Mouse (Mus musculus) heart, adult 18-20 months (tissue): Measurements from ENCODE around the gene Haus7. TPM values are rescaled to one million over a fixed set of nuclear protein-coding genes. Genes with fewer than 3 reads are reported as not detected.
"Not testable (repeated sequence)": the region's sequence is repeated elsewhere in the genome, so short reads cannot be mapped to it uniquely, and the experiment has no call there.

Experiments used
- DNase-seq, 2 experiments: peaks; one replicate each; pipeline ENCODE4 v3.0.0; 2021 to 2022; ENCODE audit warnings: mixed read lengths in 1 of 2
- total RNA-seq, 2 experiments: library from RNA; stranded (reverse); gene quantifications; 2 replicates each; pipeline ENCODE4 v1.2.3; 2021

Haus7 gene
- total RNA-seq, 2 experiments from 2014 or later = 6.2 to 9.1 TPM

DNA sequence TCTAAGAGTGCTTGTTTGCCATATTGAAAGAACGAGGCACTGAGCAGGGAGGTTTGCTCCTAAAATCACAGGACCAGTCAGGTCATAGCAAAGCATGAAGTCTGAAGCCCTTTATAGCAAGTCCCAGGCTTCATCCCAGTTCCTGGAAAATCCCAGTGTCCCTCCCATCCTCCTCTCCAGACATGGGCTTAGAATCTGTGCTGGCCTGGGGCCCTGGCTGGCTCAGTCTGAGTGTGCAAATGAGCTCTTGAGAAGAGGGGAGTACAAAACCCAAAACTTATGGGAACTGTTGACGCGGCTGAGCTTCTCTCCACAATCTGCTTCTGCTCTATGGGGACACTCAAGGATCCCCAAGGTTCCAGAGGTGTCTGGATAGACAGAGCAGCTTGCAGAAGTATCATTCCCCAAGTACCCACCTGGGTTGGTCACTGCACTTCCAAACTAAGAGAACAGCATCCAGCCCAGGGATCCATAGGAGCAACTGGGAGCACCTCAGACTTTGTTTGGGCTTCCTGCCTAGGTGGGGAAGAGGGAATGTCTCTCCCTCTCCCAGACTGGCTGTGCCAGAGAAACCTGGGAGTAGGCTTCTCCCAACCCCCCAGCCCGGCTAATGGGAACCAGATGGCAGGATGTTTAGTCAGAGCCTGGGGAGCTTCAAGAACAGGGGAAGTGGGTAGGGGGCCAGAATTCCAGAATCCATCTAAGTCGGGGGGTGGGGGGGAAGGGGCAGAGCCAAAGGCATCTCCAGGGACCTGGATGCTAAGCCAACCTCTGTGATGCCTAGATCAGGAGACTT, 8.8 kb upstream of the Haus7 start:
- peak; percentile 62 to 67 for DNase-seq

DNA sequence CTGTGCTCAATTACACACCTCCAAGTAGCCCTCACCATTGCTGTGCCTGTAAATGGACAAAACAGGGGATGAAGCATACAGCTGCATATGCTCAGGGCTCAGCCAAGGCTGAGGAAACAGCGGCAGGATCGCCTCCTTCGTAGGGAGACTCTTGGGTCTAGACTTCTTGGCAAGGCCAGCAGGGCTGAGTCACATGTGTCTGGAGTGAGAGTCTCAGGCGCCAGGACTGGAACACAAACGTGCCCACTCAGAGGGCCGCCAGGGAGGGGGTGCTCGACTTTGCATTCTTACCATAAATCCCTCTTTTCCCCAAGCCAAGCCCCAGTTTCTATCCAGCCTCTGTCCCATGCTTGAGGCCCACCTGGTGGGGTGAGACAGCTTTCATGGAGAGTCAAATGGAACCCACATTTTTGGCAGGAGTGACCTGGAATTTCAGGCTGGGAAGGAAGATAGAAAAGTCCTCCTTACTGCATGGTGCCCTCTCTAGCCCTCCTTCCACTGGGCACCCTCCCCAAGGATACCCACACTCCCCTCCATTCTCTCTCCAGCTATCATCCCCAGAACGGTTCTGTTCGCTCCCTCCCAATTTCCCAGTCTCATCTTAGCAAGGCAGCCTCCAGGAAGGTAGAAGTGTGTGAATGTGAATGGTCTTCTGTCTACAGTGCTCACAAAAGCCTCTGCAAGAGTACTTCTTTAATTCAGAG, 6.8 kb upstream of the Haus7 start:
- peak; percentile 67 to 79 for DNase-seq

DNA sequence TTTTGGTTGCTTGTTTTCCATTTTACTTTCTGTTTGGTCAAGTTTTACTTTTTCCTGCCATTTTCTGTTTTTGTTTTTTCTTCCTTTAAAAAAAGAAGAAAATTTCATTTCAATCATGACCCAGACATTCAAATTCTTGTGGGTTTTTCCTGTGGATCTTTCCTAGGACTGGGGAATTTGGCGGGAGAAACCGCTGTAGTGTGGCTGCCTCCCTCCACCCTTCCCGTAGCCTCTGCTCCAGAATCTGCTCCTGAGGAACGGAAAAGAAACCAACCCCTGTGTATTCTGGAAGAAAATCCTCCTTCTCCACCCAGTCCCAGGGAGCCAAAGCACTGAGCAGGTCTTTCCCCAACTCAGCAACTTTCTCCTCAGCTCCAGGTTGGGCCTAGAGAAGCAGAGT, 1.9 kb upstream of the Haus7 start:
- no peak for DNase-seq

DNA sequence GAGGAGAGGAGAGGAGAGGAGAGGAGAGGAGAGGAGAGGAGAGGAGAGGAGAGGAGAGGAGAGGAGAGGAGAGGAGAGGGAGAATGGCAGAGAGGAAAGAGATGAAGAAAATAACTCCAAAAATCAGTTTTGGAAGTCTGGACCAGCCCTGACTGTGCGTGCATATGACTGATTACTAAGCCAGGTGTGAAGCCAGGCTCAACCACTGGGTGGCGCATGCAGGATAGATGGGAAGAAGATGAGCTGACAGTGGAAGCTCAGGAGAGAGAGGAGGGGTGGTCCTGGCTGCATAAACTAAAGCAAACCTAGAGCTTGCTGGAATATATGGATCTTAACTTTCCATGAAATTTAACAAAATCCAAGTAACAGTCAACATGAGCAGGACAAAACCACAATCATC, 6.9 kb downstream of the Haus7 start:
- peak; percentile 45 to 87 for DNase-seq

DNA sequence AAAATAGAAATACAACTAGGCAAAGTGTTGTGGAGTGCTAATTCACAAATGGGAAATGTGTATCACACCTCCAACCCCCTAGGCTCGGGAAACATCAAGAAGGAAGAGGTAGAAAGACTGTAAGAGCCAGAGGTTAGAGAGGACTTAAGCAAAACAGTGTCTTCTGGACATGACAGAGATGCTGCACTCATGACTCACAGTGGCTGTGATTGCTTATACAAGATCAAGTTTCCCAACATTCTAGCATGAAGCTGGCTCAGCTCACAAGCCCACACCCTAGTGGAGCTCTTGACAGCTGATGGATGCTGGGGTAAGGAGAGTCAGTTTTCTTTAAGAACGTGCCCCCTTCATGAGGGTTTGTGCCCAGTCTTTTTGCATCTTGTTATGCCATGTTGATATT, 17.4 kb downstream of the Haus7 start:
- DNase-seq = no peak

DNA sequence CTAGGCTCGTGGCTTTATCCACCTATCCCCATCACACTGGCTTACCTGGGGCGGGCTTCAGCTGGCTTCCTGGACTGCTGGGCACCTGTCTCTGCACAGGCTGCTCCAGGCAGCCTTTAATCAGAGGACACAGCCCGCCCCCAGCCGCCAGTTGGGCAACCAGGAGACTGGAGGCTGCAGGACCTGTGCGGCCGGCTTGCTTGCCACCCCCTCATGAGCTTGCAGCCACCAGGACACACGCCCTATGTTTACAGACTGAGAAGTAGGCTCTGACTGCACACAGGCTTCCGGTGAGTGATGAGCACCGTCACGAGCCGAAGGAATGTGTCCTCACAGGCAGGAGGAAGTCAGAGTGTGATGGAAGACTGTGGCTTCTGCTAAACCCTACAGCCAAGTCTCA, 23.6 kb downstream of the Haus7 start, which contains the start of gene Trex2:
Gene Trex2 (minus strand): TSS at position 93 of the 400 bp plus-strand sequence.
- no peak for DNase-seq

DNA sequence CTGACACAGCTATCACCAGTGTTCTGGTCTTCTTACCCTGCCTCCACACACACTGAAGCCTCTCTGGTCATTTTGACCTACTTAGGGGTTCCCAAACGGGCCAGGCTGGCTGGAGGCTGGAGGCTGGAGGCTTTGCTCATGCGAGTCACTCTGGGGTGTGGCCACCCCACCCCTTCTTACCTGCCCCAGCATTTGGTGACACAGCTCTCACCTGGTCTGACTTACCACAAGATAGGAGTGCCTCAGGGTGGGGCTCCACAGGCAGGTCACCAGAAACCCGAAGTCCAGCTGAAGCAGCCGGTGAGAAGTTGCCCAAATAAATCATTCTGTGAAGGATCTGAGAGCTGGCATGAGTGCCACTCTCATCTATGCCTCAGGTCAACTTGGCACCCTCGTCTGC, 26.0 kb downstream of the Haus7 start:
- no peak for DNase-seq

DNA sequence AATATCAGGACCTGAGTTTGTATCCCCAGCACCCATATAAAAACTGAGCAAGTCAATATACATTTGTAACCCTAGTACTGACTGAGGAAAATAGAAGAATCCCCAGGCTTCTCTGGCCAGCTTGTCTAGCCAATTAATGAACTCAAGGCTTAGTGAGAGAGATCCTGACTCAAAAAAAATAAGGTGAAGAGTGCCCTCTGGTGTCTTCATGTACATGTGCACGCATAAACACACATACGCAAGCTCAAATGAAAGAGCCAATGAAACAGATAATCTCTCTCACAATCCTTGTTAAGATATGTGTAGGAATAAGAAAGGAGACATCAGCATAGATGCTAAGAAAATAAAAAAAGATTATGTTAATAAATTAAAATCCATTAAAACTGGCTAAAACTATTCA, 28.8 kb downstream of the Haus7 start:
- peak in 1 of 2 experiments; percentile 1 for DNase-seq

DNA sequence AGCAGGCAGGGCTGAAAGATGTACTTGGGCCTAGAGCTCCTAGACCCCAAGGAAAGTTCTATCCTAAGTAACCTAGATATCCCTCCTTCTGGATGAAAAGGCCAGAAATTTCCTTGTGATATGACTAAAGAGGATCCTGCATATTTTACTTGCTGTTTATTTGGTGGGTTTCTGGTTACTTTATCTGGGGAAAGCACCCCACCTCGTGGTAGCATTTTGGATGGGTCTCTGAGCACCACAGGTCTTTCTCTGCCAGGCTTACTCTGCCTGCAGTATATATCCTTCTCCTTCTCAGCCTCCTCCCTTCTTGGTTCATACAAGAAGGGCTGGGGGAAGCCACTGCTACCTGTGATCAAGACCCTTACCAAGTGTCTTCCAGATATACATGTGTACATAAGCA, 46.1 kb downstream of the Haus7 start:
- no peak for DNase-seq

DNA sequence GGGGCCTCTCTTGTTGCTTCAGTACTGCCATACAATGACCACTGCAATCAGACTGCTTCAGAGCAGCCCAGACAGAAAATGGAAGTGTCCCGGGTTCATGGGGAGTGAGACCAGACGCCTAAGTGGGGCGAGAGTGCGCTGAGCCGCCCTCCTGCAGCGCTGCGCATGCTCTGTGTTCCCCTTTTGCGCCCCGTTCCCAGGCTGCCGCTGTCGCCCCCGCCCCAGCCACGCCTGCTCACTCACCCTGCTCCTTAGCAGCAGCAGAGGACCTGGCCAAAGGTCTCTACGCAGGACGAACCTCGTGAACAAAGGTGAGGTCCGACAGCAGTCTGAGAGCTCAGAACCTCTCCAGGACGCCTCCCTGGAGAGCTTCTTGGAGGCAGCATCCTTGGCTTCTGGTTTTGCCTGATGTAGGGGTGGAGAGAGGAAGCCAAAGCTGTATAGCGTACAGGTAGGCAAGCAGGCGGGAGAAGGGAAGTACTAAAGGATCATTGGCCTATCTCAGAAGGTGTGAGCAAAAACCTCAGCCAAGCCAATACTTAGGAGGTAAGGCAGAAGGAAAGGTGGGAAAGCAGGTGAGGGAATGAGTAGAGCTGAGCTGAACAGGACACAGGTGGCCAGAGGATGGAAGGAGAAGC, 47.8 kb downstream of the Haus7 start, which contains the start of gene Zfp92:
Gene Zfp92 (plus strand): TSS at position 217 of the 638 bp plus-strand sequence.
- DNase-seq = no peak

DNA sequence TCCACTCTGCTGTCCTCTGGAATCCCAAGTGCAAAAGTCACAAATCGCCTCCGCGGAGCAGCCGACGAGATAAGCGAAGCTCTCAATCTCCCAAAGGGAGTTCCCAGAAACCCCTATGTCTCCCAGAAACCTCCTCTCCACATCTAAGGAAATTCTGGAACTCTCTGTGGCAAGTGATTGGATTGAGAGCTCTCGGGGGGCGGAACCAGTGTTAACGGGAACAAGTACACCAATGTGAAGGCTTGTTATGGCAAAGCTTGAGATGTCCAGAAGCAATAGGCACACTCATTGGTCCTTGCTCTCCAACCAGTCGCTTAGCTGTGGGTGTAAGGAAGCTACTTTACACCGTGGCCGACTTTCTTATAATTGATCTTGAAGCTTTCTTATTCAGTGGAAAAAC, 57.2 kb downstream of the Haus7 start:
- DNase-seq = no peak

DNA sequence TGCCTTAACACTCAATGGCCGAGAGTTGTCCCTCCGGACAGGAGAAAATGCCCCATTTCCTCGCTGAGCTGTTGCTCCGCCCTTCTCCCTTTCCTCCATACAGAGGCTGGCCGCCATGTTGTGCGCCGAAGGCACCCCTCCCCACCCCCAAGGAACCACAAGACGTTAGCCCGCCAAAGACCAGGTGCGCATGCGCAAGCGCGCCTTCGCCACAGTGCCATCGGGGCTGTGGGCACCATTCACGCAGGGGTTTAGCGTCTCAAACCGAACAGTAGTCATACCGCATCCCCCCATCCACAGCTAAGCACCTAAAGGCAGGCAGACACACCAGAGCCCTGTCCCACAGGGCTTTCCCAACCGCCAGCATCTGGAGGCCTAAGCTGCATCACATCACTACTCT, 57.9 kb downstream of the Haus7 start:
- DNase-seq = no peak

DNA sequence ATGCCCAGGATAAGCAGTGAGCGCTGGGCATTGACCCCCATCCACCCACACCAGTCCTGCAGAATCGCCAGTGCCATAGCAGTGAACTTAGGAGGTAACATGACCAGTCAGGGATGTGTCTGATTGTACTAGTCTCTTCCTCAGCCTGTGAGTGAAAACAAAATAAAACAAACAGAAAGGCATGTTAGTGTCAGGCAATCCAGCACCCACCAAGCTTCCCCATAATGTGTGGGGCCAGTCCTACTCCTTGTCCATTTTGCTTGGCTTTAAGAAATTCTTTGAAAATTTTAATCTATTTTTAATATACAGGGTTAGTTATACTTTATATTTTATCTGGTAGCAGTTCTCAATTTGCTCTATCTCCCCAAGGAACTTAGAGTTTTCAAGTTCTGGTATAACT, 60.2 kb downstream of the Haus7 start, which contains the start of gene Gm18336:
Gene Gm18336 (minus strand): TSS at position 101 of the 400 bp plus-strand sequence.
- not testable (repeated sequence) for DNase-seq

DNA sequence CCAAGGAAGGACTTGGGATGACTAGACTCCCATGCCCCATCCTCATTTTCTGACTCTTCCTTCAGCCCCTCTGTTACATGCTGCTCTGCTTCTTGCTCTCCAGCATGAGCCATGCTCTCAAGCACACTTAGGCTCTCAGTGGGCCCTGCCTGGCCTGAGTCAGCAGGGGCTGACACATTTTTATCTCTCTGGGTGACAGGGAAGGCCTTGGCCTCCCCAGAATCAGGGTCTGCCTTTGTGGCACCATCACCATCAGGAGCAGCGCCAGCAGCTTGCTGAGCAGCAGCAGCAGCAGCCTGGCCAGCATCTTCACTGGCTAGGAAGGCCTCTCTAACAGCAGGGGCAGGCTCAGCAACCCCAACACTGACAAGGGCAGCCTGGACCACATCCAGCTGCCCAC, 62.4 kb downstream of the Haus7 start:
- DNase-seq = no peak

DNA sequence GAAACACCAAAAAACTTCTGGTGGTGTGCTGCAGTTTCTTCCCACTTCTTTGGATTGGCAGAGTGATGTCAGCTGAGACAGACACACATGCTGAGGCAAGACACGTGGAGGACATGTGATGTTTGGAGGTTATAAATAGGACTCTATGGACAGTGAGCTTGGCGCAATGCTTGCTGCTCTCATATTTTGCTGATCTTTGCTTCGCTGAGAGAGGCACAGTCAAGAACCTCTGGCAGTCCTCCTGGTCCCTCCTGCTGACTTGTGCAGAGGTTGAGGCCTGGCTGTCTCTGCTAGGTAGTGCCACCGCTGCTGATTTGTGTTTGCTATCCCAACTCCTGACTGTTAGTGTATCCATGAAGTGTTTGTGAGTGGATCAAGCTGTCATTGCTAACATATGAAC, 67.4 kb downstream of the Haus7 start:
- peak in 1 of 2 experiments; percentile 6 for DNase-seq

Other genes with a start within 250 kb of the Haus7 start
- 1 to 10 TPM in 1 of 2 experiments, under 1 TPM in 1; 0.67 to 1.1 TPM for gene Xlr4b, start 244.7 kb downstream of the Haus7 start, total RNA-seq
- gene F8a, start 230.8 kb downstream of the Haus7 start, total RNA-seq = 1 to 10 TPM; 6.6 to 7.2 TPM
- gene Xlr4c, start 215.9 kb downstream of the Haus7 start, total RNA-seq = not detected
- gene Xlr3c, start 193.7 kb downstream of the Haus7 start, total RNA-seq = not detected
- gene Xlr5a, start 166.1 kb downstream of the Haus7 start, total RNA-seq = not detected
- gene Xlr5c, start 166.1 kb downstream of the Haus7 start, total RNA-seq = not detected
- gene Gm45015, start 122.2 kb downstream of the Haus7 start, total RNA-seq = not detected
- gene Zfp275, start 116.4 kb downstream of the Haus7 start, total RNA-seq = 1 to 10 TPM; 5.6 to 6.6 TPM
- gene Gm18336, start 60.3 kb downstream of the Haus7 start, total RNA-seq = not detected
- gene Zfp92, start 47.9 kb downstream of the Haus7 start, total RNA-seq = not detected
- not detected for gene Trex2, start 23.7 kb downstream of the Haus7 start, total RNA-seq
- 100 to 1,000 TPM; 174 to 186 TPM for gene Bgn, start 24.6 kb upstream of the Haus7 start, total RNA-seq
- gene Atp2b3, start 44.0 kb upstream of the Haus7 start, total RNA-seq = under 1 TPM; 0.17 to 0.28 TPM
- not detected for gene Dusp9, start 180.4 kb upstream of the Haus7 start, total RNA-seq
- 10 to 100 TPM in 1 of 2 experiments, 1 to 10 TPM in 1; 6.1 to 10.6 TPM for gene Pnck, start 201.1 kb upstream of the Haus7 start, total RNA-seq
- gene Slc6a8, start 214.1 kb upstream of the Haus7 start, total RNA-seq = 100 to 1,000 TPM; 156 to 169 TPM